Mouse (Mus musculus) intestine, postnatal 0 days (tissue): ENCODE results near the gene Stx1a. TPM values are rescaled to one million over a fixed set of nuclear protein-coding genes. Genes with fewer than 3 reads are reported as not detected.

Experiments
- ATAC-seq: fragments of 200-750 bp; cut with Nextera tagmentation; 2 replicates; pipeline ENCODE4 v1.8.0; 2017; ENCODE audit warnings: mild to moderate bottlenecking, moderate TSS enrichment, moderate library complexity
- H3K27ac ChIP-seq: fragments of 300-500 bp; sonication (generic); 2 replicates; pipeline ENCODE4 v1.5.1; 2014; ENCODE audit warnings: mild to moderate bottlenecking, low read depth, low read length, moderate library complexity
- H3K27me3 ChIP-seq: fragments of 300-500 bp; sonication (generic); replicated peaks from 2 replicates; pipeline ENCODE4 v1.6.1; 2014; ENCODE audit warnings: low read length, mixed read lengths; ENCODE audit not compliant: control insufficient read depth, insufficient read depth
- H3K36me3 ChIP-seq: fragments of 300-500 bp; sonication (generic); 2 replicates; pipeline ENCODE4 v1.6.1; 2014; ENCODE audit warnings: mild to moderate bottlenecking, moderate library complexity; ENCODE audit not compliant: control insufficient read depth, insufficient read depth
- H3K4me1 ChIP-seq: fragments of 300-500 bp; sonication (generic); replicated peaks from 2 replicates; pipeline ENCODE4 v1.6.1; 2014; ENCODE audit warnings: antibody characterized with exemption, low read length, mixed read lengths; ENCODE audit not compliant: control insufficient read depth, insufficient read depth
- H3K4me2 ChIP-seq: fragments of 300-500 bp; sonication (generic); replicated peaks from 2 replicates; pipeline ENCODE4 v1.6.1; 2014; ENCODE audit warnings: low read depth, mild to moderate bottlenecking, moderate library complexity
- H3K4me3 ChIP-seq: fragments of 300-500 bp; sonication (generic); 2 replicates; pipeline ENCODE4 v1.5.1; 2014; ENCODE audit warnings: low read depth, low read length
- H3K9ac ChIP-seq: fragments of 300-500 bp; sonication (generic); 2 replicates; pipeline ENCODE4 v1.6.1; 2014; ENCODE audit warnings: mild to moderate bottlenecking, low read depth, low read length
- H3K9me3 ChIP-seq: fragments of 300-500 bp; sonication (generic); 2 replicates; pipeline ENCODE4 v1.6.1; 2016; ENCODE audit warnings: mixed run types; ENCODE audit not compliant: control insufficient read depth
- CTCF ChIP-seq: sonication (generic); IDR thresholded peaks from 2 replicates; pipeline ENCODE4 v1.5.1; 2016; ENCODE audit warnings: low read depth, mild to moderate bottlenecking, control low read depth, antibody characterized with exemption, moderate library complexity
- WGBS: fragments of 180-500 bp; shearing (Covaris S2); extraction: QIAGEN DNeasy Blood & Tissue Kit; methylation state at CpG from one replicate; pipeline ENCODE4 v1.1.7; 2014; 5-methylcytosine and 5-hydroxymethylcytosine counted together
- polyA plus RNA-seq: library from polyadenylated mRNA; unstranded; fragments of >200 nt; fragmentation: Nextera tagmentation; extraction: Ambion mirVana; gene quantifications from 2 replicates; pipeline ENCODE4 v1.2.1, GENCODE M21; 2015

Gene Stx1a
- polyA plus RNA-seq, 1 experiment from 2014 or later = 5.6 TPM

DNA sequence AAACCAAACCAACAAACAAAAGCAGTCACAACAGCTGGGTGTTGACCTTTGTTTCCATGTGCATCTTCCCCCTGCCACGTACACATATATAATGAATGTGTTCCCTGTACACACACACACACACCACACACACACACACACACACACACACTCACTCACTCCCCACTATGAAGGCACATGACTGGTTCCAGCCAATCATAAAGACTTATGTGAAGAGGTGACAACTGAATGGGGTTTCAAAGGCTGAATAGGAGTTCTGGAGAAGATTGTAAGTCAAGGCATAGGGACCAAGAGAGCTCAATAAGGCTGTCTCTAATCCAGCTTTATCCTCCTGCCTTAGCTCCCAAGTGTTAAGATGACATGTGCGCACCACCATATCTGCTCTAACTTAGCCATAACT is 56.3 kb downstream of the Stx1a start:
- Histone ChIP-seq H3K4me3 (no peak overlapping the region), H3K27ac (no peak overlapping the region), H3K36me3 (no peaks in the 10 kb centered on the region), H3K27me3 (no peaks in the 10 kb centered on the region), H3K9ac (no peak overlapping the region), H3K9me3 (no peaks in the 10 kb centered on the region), H3K4me2 (no peak overlapping the region), H3K4me1 (no peaks in the 10 kb centered on the region)
- whole genome bisulfite sequencing = 90% methylated on average over 2 of the region's 2 CpGs
- TF ChIP-seq CTCF = no peak
- ATAC-seq = no peak

DNA sequence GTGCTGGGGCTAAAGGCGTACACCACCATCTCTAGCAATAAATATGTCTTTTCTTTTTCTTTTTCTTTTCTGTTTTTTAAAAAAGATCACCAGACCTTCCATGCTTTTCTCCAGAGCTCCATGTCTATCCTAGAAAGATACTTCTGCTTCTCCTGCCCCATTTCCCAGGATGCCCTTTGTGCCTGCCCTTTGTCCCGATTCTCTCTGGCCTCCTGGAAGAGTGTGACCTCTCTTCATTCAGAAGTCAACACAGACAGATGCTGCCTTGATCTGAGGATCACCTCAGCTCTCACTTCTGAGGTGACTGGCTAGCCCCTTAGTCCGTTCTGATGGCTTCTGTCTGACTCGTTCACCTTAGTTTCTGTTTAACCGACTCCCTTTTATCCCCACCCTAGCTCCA is 57.3 kb downstream of the Stx1a start:
- TF ChIP-seq CTCF = no peak
- Histone ChIP-seq H3K4me2 (no peak overlapping the region), H3K4me1 (no peaks in the 10 kb centered on the region), H3K36me3 (no peaks in the 10 kb centered on the region), H3K9ac (no peak overlapping the region), H3K4me3 (no peak overlapping the region), H3K9me3 (no peaks in the 10 kb centered on the region), H3K27me3 (no peaks in the 10 kb centered on the region), H3K27ac (no peak overlapping the region)
- WGBS = 71% methylated on average over 5 of the region's 5 CpGs
- no peak for ATAC-seq

DNA sequence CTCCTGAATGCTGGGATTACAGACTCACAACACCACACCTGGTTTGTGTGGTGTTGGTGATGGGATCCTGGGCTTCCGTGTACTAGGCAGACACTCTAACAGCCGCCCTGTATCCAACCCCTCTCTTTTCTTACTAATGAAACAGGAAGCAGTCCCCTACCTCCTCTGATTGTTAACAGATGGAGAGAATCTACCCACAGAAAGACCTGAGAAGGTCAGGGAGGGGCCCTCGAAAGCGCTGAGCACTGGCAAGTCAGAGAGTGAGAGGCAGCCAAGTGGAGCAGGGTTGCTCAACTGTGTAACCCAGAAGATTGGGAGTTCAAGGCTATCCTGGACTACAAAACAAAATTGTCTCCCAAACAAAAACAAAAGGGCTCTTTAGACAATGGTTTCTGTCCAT is 63.6 kb downstream of the Stx1a start:
- Histone ChIP-seq H3K4me1 (0 out of 2 replicates have a peak, but pooled peaks cover 4% of the 10 kb centered on the region), H3K27me3 (peaks cover 39% of the 10 kb centered on the region), H3K4me2 (no peak overlapping the region), H3K27ac (no peak overlapping the region), H3K4me3 (no peak overlapping the region), H3K36me3 (no peaks in the 10 kb centered on the region), H3K9ac (no peak overlapping the region), H3K9me3 (no peaks in the 10 kb centered on the region)
- TF ChIP-seq CTCF = no peak
- ATAC-seq = no peak
- WGBS = 64% methylated on average over 4 of the region's 4 CpGs

DNA sequence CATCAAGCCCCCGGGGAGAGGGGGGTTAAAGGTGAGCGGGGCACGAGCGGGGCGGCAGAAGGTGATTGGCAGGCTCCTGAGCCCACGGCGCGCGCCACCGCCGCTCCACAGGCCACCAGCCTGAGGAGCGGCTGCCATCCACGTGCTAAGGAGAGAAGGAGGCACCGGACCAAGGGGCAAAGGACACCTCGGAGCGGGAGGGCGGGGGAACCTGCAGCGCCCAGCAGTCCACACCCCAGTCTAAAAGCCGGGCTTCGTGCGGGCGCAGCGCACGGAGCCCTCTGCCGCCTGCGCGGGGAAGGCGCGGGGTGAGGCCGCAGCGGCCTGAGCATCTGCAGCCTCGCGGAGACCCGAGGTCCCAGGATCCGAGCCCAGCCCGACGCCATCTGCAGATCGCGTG is 66.4 kb downstream of the Stx1a start, which contains the start of gene Mlxipl:
Gene Mlxipl (plus strand): TSS at position 238 of the 400 bp plus-strand sequence.
- ATAC-seq = peak; percentile 97
- H3K9ac ChIP-seq = 0 out of 2 replicates have a peak within 1 kb of the TSS, but pooled peaks have one; percentile 7
- H3K36me3 ChIP-seq = no peaks in the 10 kb centered on the region
- peak within 1 kb of the TSS; percentile 48 for H3K4me2 ChIP-seq
- H3K4me1 ChIP-seq = 0 out of 2 replicates have a peak, but pooled peaks cover 4% of the 10 kb centered on the region
- WGBS = 1% methylated on average over 39 of the region's 39 CpGs
- no peak within 1 kb of the TSS for H3K27ac ChIP-seq
- H3K27me3 ChIP-seq = peaks cover 40% of the 10 kb centered on the region
- peak; percentile 65 for TF ChIP-seq CTCF
- no peaks in the 10 kb centered on the region for H3K9me3 ChIP-seq
- H3K4me3 ChIP-seq = peak within 1 kb of the TSS; percentile 7; the same call in 1 of the 2 replicates

Other genes with a start within 250 kb of the Stx1a start
- gene Tmem270, start 116.7 kb upstream of the Stx1a start, polyA plus RNA-seq = not detected in 2 replicates
- not detected in 2 replicates for gene Cldn13, start 108.0 kb upstream of the Stx1a start, polyA plus RNA-seq
- gene Mettl27, start 91.1 kb upstream of the Stx1a start, polyA plus RNA-seq = 30.3 and 31.4 TPM in 2 replicates
- 62.1 and 76.6 TPM in 2 replicates for gene Cldn4, start 76.5 kb upstream of the Stx1a start, polyA plus RNA-seq
- gene Cldn3, start 37.3 kb upstream of the Stx1a start, polyA plus RNA-seq = 96.0 and 116 TPM in 2 replicates
- gene Abhd11, start 14.3 kb upstream of the Stx1a start, polyA plus RNA-seq = 60.1 and 61.9 TPM in 2 replicates
- gene Dnajc30, start 40.7 kb downstream of the Stx1a start, polyA plus RNA-seq = 35.9 and 40.7 TPM in 2 replicates
- 40.0 and 40.6 TPM in 2 replicates for gene Bud23, start 41.5 kb downstream of the Stx1a start, polyA plus RNA-seq
- gene Vps37d, start 54.8 kb downstream of the Stx1a start, polyA plus RNA-seq = 2.5 and 2.9 TPM in 2 replicates
- gene Mlxipl, start 66.4 kb downstream of the Stx1a start, polyA plus RNA-seq = 13.7 and 16.2 TPM in 2 replicates
- 17.7 and 18.0 TPM in 2 replicates for gene Tbl2, start 126.2 kb downstream of the Stx1a start, polyA plus RNA-seq
- gene Bcl7b, start 144.8 kb downstream of the Stx1a start, polyA plus RNA-seq = 65.1 and 65.7 TPM in 2 replicates
- 11.0 and 12.0 TPM in 2 replicates for gene Baz1b, start 163.8 kb downstream of the Stx1a start, polyA plus RNA-seq
- gene Fzd9, start 227.7 kb downstream of the Stx1a start, polyA plus RNA-seq = 0.07 and 0.18 TPM in 2 replicates